Comparison of ENCODE assay signal across 25 mouse cellular contexts in the genomic region with DNA sequence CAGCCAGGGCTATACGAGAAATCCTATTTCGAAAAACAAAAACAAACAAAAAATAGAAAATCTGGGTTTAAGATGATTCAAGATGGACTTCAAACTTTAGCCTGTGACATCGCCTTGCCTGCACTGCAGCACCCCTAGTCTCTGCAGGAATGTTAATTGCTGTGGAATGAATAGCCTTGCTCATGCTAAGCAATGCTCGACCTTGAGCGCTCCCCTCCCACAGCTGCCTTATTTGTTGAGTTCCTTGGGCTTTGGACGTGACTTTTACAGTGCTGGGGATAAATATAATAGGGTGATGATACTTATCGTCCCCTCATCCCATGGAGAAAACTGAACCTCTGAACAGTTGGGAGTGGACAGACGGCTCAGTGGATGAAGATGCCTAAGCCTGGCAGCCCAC. TPM values are rescaled to one million over a fixed set of nuclear protein-coding genes. Genes with fewer than 3 reads are reported as not detected.
DNase-seq lines count a peak whose midpoint lies in the region; ATAC-seq and TF ChIP-seq lines count a peak whose summit lies in the region.
"Had no signal": no experiment of that assay in that cellular context is flagged by ENCODE, and none has a peak within 500 bp of the region (broad histone marks: within the 10 kb centered on the region; RNA-seq: fewer than 3 reads in every experiment).

No protein-coding gene starts in this region.

- H3K27ac ChIP-seq in heart, embryonic 12.5 days (ENCODE audit: poor library complexity, severe bottlenecking), result peak overlapping the region; percentile 55; the same call in 1 of the 2 replicates
- H3K27ac ChIP-seq in kidney, adult 2 months (ENCODE audit: insufficient read depth, low read depth, low read length), result no peak overlapping the region
- no peak overlapping the region for H3K27ac ChIP-seq in kidney, embryonic 16.5 days (ENCODE audit: low read length)
- H3K27ac ChIP-seq: hindbrain, embryonic 14.5 days; kidney, postnatal 0 days; limb, embryonic 12.5 days; liver, embryonic 12.5 days had no signal

- no peak overlapping the region for H3K9ac ChIP-seq in heart, embryonic 12.5 days
- no peak overlapping the region for H3K9ac ChIP-seq in kidney, embryonic 16.5 days (replicated peaks; ENCODE audit: low read length)
- H3K9ac ChIP-seq: hindbrain, embryonic 14.5 days; limb, embryonic 12.5 days; liver, embryonic 12.5 days had no signal

- H3K9me3 ChIP-seq in heart, embryonic 12.5 days (replicated peaks), result no peaks in the 10 kb centered on the region
- no peaks in the 10 kb centered on the region for H3K9me3 ChIP-seq in kidney, embryonic 16.5 days (ENCODE audit: low read length)
- H3K9me3 ChIP-seq: limb, embryonic 12.5 days; liver, embryonic 12.5 days had no signal

- H3K36me3 ChIP-seq in heart, embryonic 12.5 days, result peaks cover 74% of the 10 kb centered on the region
- peaks cover 5% of the 10 kb centered on the region for H3K36me3 ChIP-seq in kidney, adult 2 months (ENCODE audit: control insufficient read depth, insufficient read depth, low read length)
- peaks cover 57% of the 10 kb centered on the region for H3K36me3 ChIP-seq in kidney, embryonic 16.5 days (ENCODE audit: insufficient read depth, low read length)

- TF ChIP-seq CTCF in kidney, adult 2 months (conservative IDR thresholded peaks at IDR 0.05; ENCODE audit: insufficient read depth, insufficient read length, low read depth, low read length), result no peak

- 74% methylated on average over 8 of the region's 8 CpGs for WGBS in heart, embryonic 12.5 days
- WGBS in kidney, adult 2 months, result 48% methylated on average over 8 of the region's 8 CpGs
- WGBS in kidney, embryonic 16.5 days, result 80% methylated on average over 8 of the region's 8 CpGs

- DNase-seq in heart, postnatal 36 days, result no peak
- DNase-seq in kidney, adult 2 months, result peak; percentile 56
- DNase-seq in R1 (ENCODE audit: low read depth, low spot score), result peak; percentile 96
- peak; percentile 47 for DNase-seq in kidney, postnatal 14 days
- DNase-seq in thymus, postnatal 0 days (ENCODE audit: low spot score), result no peak
- DNase-seq: cerebellum, adult 18-20 months; cerebellum, postnatal 25 days; embryo, embryonic 11 days; gastrocnemius, postnatal 25 days; lung, adult 2 months; lung, postnatal 4 days; right cerebral cortex, adult 18-20 months; thymus, postnatal 14 days had no signal

- TF ChIP-seq POLR2A in kidney, adult 2 months (IDR thresholded peaks at IDR 0.05; ENCODE audit: low read depth, low read length), result no peak

- H3K4me3 ChIP-seq in heart, embryonic 12.5 days, result no peak overlapping the region
- no peak overlapping the region for H3K4me3 ChIP-seq in kidney, adult 2 months (ENCODE audit: insufficient read depth, low read depth, low read length)
- no peak overlapping the region for H3K4me3 ChIP-seq in kidney, embryonic 16.5 days (ENCODE audit: low read length)
- H3K4me3 ChIP-seq: limb, embryonic 12.5 days; liver, embryonic 12.5 days had no signal

- no peak overlapping the region for H3K4me2 ChIP-seq in heart, embryonic 12.5 days
- no peak overlapping the region for H3K4me2 ChIP-seq in kidney, embryonic 16.5 days (replicated peaks; ENCODE audit: low read depth, low read length)
- H3K4me2 ChIP-seq: heart, embryonic 11.5 days; hindbrain, embryonic 14.5 days; limb, embryonic 12.5 days; liver, embryonic 12.5 days had no signal

- H3K4me1 ChIP-seq in heart, embryonic 12.5 days (replicated peaks), result peaks cover 6% of the 10 kb centered on the region; the same call in 1 of the 2 replicates
- H3K4me1 ChIP-seq in kidney, adult 2 months (ENCODE audit: control insufficient read depth, insufficient read depth, low read length), result peaks cover 11% of the 10 kb centered on the region
- no peaks in the 10 kb centered on the region for H3K4me1 ChIP-seq in kidney, embryonic 16.5 days (ENCODE audit: insufficient read depth, low read length)
- H3K4me1 ChIP-seq: limb, embryonic 12.5 days had no signal

- no peaks in the 10 kb centered on the region for H3K27me3 ChIP-seq in heart, embryonic 12.5 days (replicated peaks)
- no peaks in the 10 kb centered on the region for H3K27me3 ChIP-seq in kidney, adult 2 months (replicated peaks; ENCODE audit: control insufficient read depth, insufficient read depth, low read length)
- no peaks in the 10 kb centered on the region for H3K27me3 ChIP-seq in kidney, embryonic 16.5 days (ENCODE audit: insufficient read depth, low read length)
- H3K27me3 ChIP-seq: CH12.LX; limb, embryonic 12.5 days; liver, embryonic 12.5 days had no signal

- no peak for ATAC-seq in heart, embryonic 12.5 days (ENCODE audit: insufficient number of reproducible peaks, low FRiP score)
- no peak for ATAC-seq in kidney, embryonic 16.5 days (ENCODE audit: low FRiP score, low TSS enrichment)
- ATAC-seq in monocyte, adult 5-6 weeks (replicated peaks; ENCODE audit: insufficient number of reproducible peaks, low FRiP score, low TSS enrichment, poor library complexity, severe bottlenecking), result no peak
- ATAC-seq: activated CD4-positive, CD25-positive, alpha-beta regulatory T cell, adult 4 months; forebrain, embryonic 16.5 days; liver, embryonic 12.5 days; midbrain, embryonic 16.5 days had no signal

- intact Hi-C loops in heart, postnatal 36 days (cut with DNase I), result no loop called here

RNA-seq across cellular contexts. Expression of a gene that starts 12.5 kb away (rescaled TPM):
- polyA plus RNA-seq in heart, embryonic 12.5 days (2016; fragmentation: Nextera tagmentation; extraction: Ambion mirVana), result 1.1 TPM in 2 replicates
- under 1 TPM in 1 of 2 experiments, not detected in 1; 0.98 TPM for total RNA-seq in heart, postnatal 36 days (2021)
- 7.2 and 8.9 TPM in 2 replicates for polyA plus RNA-seq in kidney, adult 2 months (2012; rRNA removed)
- 3.9 and 4.1 TPM in 2 replicates for polyA plus RNA-seq in kidney, embryonic 16.5 days (2015; fragmentation: Nextera tagmentation; extraction: Ambion mirVana)
- polyA plus RNA-seq in thymus, postnatal 0 days (2015; fragmentation: Nextera tagmentation; extraction: Ambion mirVana), result 10.8 and 11.9 TPM in 2 replicates
- total RNA-seq in monocyte, adult 5-6 weeks (2017), result not detected in 3 replicates
- polyA plus RNA-seq: activated CD4-positive, CD25-positive, alpha-beta regulatory T cell, adult 4 months had no signal

RNA-seq across cellular contexts. Expression of a gene that starts 13.6 kb away (rescaled TPM):
- polyA plus RNA-seq in heart, embryonic 12.5 days (2016; fragmentation: Nextera tagmentation; extraction: Ambion mirVana), result 64.8 and 68.5 TPM in 2 replicates
- total RNA-seq in heart, postnatal 36 days (2021), result 10 to 100 TPM; 25.0 to 28.8 TPM
- polyA plus RNA-seq in kidney, adult 2 months (2012; rRNA removed), result 24.4 and 30.2 TPM in 2 replicates
- 75.8 and 77.0 TPM in 2 replicates for polyA plus RNA-seq in kidney, embryonic 16.5 days (2015; fragmentation: Nextera tagmentation; extraction: Ambion mirVana)
- 53.2 and 55.1 TPM in 2 replicates for polyA plus RNA-seq in thymus, postnatal 0 days (2015; fragmentation: Nextera tagmentation; extraction: Ambion mirVana)
- total RNA-seq in monocyte, adult 5-6 weeks (2017), result 42.3 to 56.8 TPM (median 49.3 TPM) in 3 replicates

RNA-seq across cellular contexts. Expression of a gene that starts 37.7 kb away (rescaled TPM):
- 39.2 and 47.1 TPM in 2 replicates for polyA plus RNA-seq in heart, embryonic 12.5 days (2016; fragmentation: Nextera tagmentation; extraction: Ambion mirVana)
- 1 to 10 TPM; 6.4 to 7.2 TPM for total RNA-seq in heart, postnatal 36 days (2021)
- polyA plus RNA-seq in kidney, adult 2 months (2012; rRNA removed), result 9.4 and 10.1 TPM in 2 replicates
- polyA plus RNA-seq in kidney, embryonic 16.5 days (2015; fragmentation: Nextera tagmentation; extraction: Ambion mirVana), result 89.6 and 92.7 TPM in 2 replicates
- 97.8 and 99.5 TPM in 2 replicates for polyA plus RNA-seq in thymus, postnatal 0 days (2015; fragmentation: Nextera tagmentation; extraction: Ambion mirVana)
- 2.9 to 7.7 TPM (median 6.1 TPM) in 3 replicates for total RNA-seq in monocyte, adult 5-6 weeks (2017)

RNA-seq across cellular contexts. Expression of a gene that starts 41.5 kb away (rescaled TPM):
- 34.7 and 39.5 TPM in 2 replicates for polyA plus RNA-seq in heart, embryonic 12.5 days (2016; fragmentation: Nextera tagmentation; extraction: Ambion mirVana)
- 10 to 100 TPM; 28.2 to 34.8 TPM for total RNA-seq in heart, postnatal 36 days (2021)
- 12.2 and 15.0 TPM in 2 replicates for polyA plus RNA-seq in kidney, adult 2 months (2012; rRNA removed)
- polyA plus RNA-seq in kidney, embryonic 16.5 days (2015; fragmentation: Nextera tagmentation; extraction: Ambion mirVana), result 42.9 and 45.7 TPM in 2 replicates
- 83.0 and 92.5 TPM in 2 replicates for polyA plus RNA-seq in thymus, postnatal 0 days (2015; fragmentation: Nextera tagmentation; extraction: Ambion mirVana)
- 16.0 to 41.7 TPM (median 37.0 TPM) in 3 replicates for total RNA-seq in monocyte, adult 5-6 weeks (2017)

RNA-seq across cellular contexts. Expression of a gene that starts 54.3 kb away (rescaled TPM):
- 26.3 and 27.3 TPM in 2 replicates for polyA plus RNA-seq in heart, embryonic 12.5 days (2016; fragmentation: Nextera tagmentation; extraction: Ambion mirVana)
- total RNA-seq in heart, postnatal 36 days (2021), result 1 to 10 TPM; 8.8 to 9.6 TPM
- 10.7 and 12.8 TPM in 2 replicates for polyA plus RNA-seq in kidney, adult 2 months (2012; rRNA removed)
- polyA plus RNA-seq in kidney, embryonic 16.5 days (2015; fragmentation: Nextera tagmentation; extraction: Ambion mirVana), result 39.3 and 45.1 TPM in 2 replicates
- polyA plus RNA-seq in thymus, postnatal 0 days (2015; fragmentation: Nextera tagmentation; extraction: Ambion mirVana), result 32.8 and 43.6 TPM in 2 replicates
- 17.3 to 29.1 TPM (median 20.7 TPM) in 3 replicates for total RNA-seq in monocyte, adult 5-6 weeks (2017)

Comparison
In these comparisons a context has a peak if more than half of its experiments do, and no peak if none do; other contexts are left out.
1. DNase-seq: peak in kidney, adult 2 months (single experiment), R1 (single experiment) and kidney, postnatal 14 days (single experiment); none in heart, postnatal 36 days (0 of 2) and thymus, postnatal 0 days (single experiment).